Mouse (Mus musculus) CH12.LX (cell line): ENCODE data around the gene Tyk2. TPM values are rescaled to one million over a fixed set of nuclear protein-coding genes. Genes with fewer than 3 reads are reported as not detected.

Experiments used
- DNase-seq: peaks from one replicate; pipeline ENCODE4 v3.0.0-alpha.2; 2013; ENCODE audit errors: extremely low read depth
- H3K27ac ChIP-seq: 2 replicates; pipeline ENCODE4 v1.5.1; 2012; ENCODE audit warnings: low read depth, mild to moderate bottlenecking, control low read depth, moderate library complexity; ENCODE audit not compliant: insufficient read depth
- H3K27me3 ChIP-seq: replicated peaks from 2 replicates; pipeline ENCODE3; 2012; ENCODE audit warnings: inconsistent platforms
- H3K36me3 ChIP-seq, 2 experiments: replicated peaks in 1 of 2; 2 replicates each; pipeline versions ENCODE3 to v1.6.1; 2012; ENCODE audit warnings: inconsistent platforms in 1 of 2, low read length in 1 of 2, mild to moderate bottlenecking in 1 of 2, mixed read lengths in 1 of 2, moderate library complexity in 1 of 2; ENCODE audit not compliant: control insufficient read depth in 1 of 2, insufficient read depth in 1 of 2
- H3K4me1 ChIP-seq, 2 experiments: 2 replicates each; pipeline ENCODE4 v1.6.1; 2012; ENCODE audit warnings: inconsistent platforms in 1 of 2, moderate library complexity in 1 of 2; ENCODE audit not compliant: insufficient read depth in 2 of 2, control insufficient read depth in 1 of 2
- H3K4me2 ChIP-seq: 2 replicates; pipeline ENCODE4 v1.6.1; 2012; ENCODE audit warnings: low read depth, mild to moderate bottlenecking, control low read depth; ENCODE audit not compliant: poor library complexity, insufficient read depth, severe bottlenecking
- H3K4me3 ChIP-seq, 3 experiments: fragments of 150-350 bp in 1 of 3; sonication (generic) in 1 of 3; replicated peaks in 1 of 3; 2 replicates each; pipeline versions ENCODE3 to v1.5.1; 2011 to 2012; ENCODE audit warnings: low read depth in 2 of 3, low read length in 2 of 3, mild to moderate bottlenecking in 2 of 3, moderate library complexity in 2 of 3, control low read depth in 1 of 3, improper control_type of control experiment in 1 of 3, inconsistent platforms in 1 of 3, mixed read lengths in 1 of 3; ENCODE audit not compliant: poor library complexity in 1 of 3
- H3K79me2 ChIP-seq: replicated peaks from 2 replicates; pipeline ENCODE4 v1.6.1; 2012; ENCODE audit warnings: mild to moderate bottlenecking, moderate library complexity; ENCODE audit not compliant: control insufficient read depth, poor library complexity, insufficient read depth, severe bottlenecking; ENCODE audit errors: extremely low read depth
- H3K9ac ChIP-seq: 2 replicates; pipeline ENCODE4 v1.6.1; 2012; ENCODE audit warnings: low read depth, mild to moderate bottlenecking, control low read depth, moderate library complexity; ENCODE audit not compliant: insufficient read depth
- H3K9me3 ChIP-seq: replicated peaks from 2 replicates; pipeline ENCODE3; 2012; ENCODE audit warnings: low read length, inconsistent platforms, mixed read lengths
- CHD2 ChIP-seq: IDR thresholded peaks from 2 replicates; pipeline ENCODE4 v1.6.1; 2011; ENCODE audit warnings: low read length, improper control_type of control experiment
- E2F4 ChIP-seq: IDR thresholded peaks from 2 replicates; pipeline ENCODE4 v1.6.1; 2011; ENCODE audit warnings: low read depth, low read length, improper control_type of control experiment; ENCODE audit not compliant: insufficient replicate concordance
- ELF1 ChIP-seq: IDR thresholded peaks from 2 replicates; pipeline ENCODE4 v1.6.1; 2014; ENCODE audit warnings: low read depth, mild to moderate bottlenecking, inconsistent platforms, low read length, improper control_type of control experiment
- EP300 ChIP-seq: IDR thresholded peaks from 2 replicates; pipeline ENCODE4 v1.6.1; 2011; ENCODE audit warnings: low read length, improper control_type of control experiment
- ETS1 ChIP-seq: conservative IDR thresholded peaks from 2 replicates; pipeline ENCODE4 v1.6.1; 2012; ENCODE audit warnings: low read depth, mild to moderate bottlenecking, inconsistent platforms, low read length, improper control_type of control experiment, moderate library complexity
- GABPA ChIP-seq: IDR thresholded peaks from 2 replicates; pipeline ENCODE4 v1.6.1; 2012; ENCODE audit warnings: low read depth, low read length, improper control_type of control experiment, inconsistent platforms; ENCODE audit not compliant: insufficient replicate concordance
- IRF4 ChIP-seq: IDR thresholded peaks from 2 replicates; pipeline ENCODE4 v1.6.1; 2014; ENCODE audit warnings: low read depth, mild to moderate bottlenecking, inconsistent platforms, low read length, improper control_type of control experiment
- JUN ChIP-seq: IDR thresholded peaks from 2 replicates; pipeline ENCODE4 v1.6.1; 2011; ENCODE audit warnings: low read depth, mild to moderate bottlenecking, low read length, improper control_type of control experiment, moderate library complexity; ENCODE audit not compliant: insufficient read depth
- MAX ChIP-seq: IDR thresholded peaks from 2 replicates; pipeline ENCODE4 v1.6.1; 2011; ENCODE audit warnings: low read length, improper control_type of control experiment
- MEF2A ChIP-seq: IDR thresholded peaks from 2 replicates; pipeline ENCODE4 v1.6.1; 2014; ENCODE audit warnings: low read depth, mild to moderate bottlenecking, inconsistent platforms, low read length, improper control_type of control experiment, borderline replicate concordance
- MXI1 ChIP-seq: IDR thresholded peaks from 2 replicates; pipeline ENCODE4 v1.6.1; 2011; ENCODE audit warnings: mild to moderate bottlenecking, low read depth, low read length, improper control_type of control experiment
- MYC ChIP-seq: IDR thresholded peaks from 2 replicates; pipeline ENCODE4 v1.6.1; 2011; ENCODE audit warnings: low read depth, mild to moderate bottlenecking, improper control_type of control experiment, low read length
- NELFE ChIP-seq: IDR thresholded peaks from 2 replicates; pipeline ENCODE4 v1.6.1; 2011; ENCODE audit warnings: low read depth, low read length, improper control_type of control experiment
- NRF1 ChIP-seq: IDR thresholded peaks from 2 replicates; pipeline ENCODE4 v1.6.1; 2014; ENCODE audit warnings: low read depth, mild to moderate bottlenecking, inconsistent platforms, low read length, improper control_type of control experiment, moderate library complexity
- SIN3A ChIP-seq: IDR thresholded peaks from 2 replicates; pipeline ENCODE4 v1.6.1; 2012; ENCODE audit warnings: low read length, improper control_type of control experiment, inconsistent platforms
- SMC3 ChIP-seq: IDR thresholded peaks from 2 replicates; pipeline ENCODE4 v1.6.1; 2011; ENCODE audit warnings: low read depth, low read length, improper control_type of control experiment
- TBP ChIP-seq: conservative IDR thresholded peaks from 2 replicates; pipeline ENCODE4 v1.6.1; 2011; ENCODE audit warnings: low read depth, low read length, improper control_type of control experiment
- TCF12 ChIP-seq: IDR thresholded peaks from 2 replicates; pipeline ENCODE4 v1.6.1; 2014; ENCODE audit warnings: low read depth, mild to moderate bottlenecking, inconsistent platforms, low read length, improper control_type of control experiment
- UBTF ChIP-seq: IDR thresholded peaks from 2 replicates; pipeline ENCODE4 v1.6.1; 2012; ENCODE audit warnings: low read depth, mild to moderate bottlenecking, inconsistent platforms, low read length, improper control_type of control experiment, moderate library complexity
- USF1 ChIP-seq: IDR thresholded peaks from 2 replicates; pipeline ENCODE4 v1.6.1; 2014; ENCODE audit warnings: low read depth, mild to moderate bottlenecking, inconsistent platforms, low read length, improper control_type of control experiment
- USF2 ChIP-seq: conservative IDR thresholded peaks from 2 replicates; pipeline ENCODE4 v1.6.1; 2011; ENCODE audit warnings: low read depth, low read length, improper control_type of control experiment
- ZC3H11A ChIP-seq: IDR thresholded peaks from 2 replicates; pipeline ENCODE4 v1.6.1; 2012; ENCODE audit warnings: low read depth, mild to moderate bottlenecking, inconsistent platforms, low read length, improper control_type of control experiment
- ZKSCAN1 ChIP-seq: IDR thresholded peaks from 2 replicates; pipeline ENCODE4 v1.6.1; 2012; ENCODE audit warnings: low read depth, inconsistent platforms, low read length, improper control_type of control experiment, borderline replicate concordance
- ZMIZ1 ChIP-seq: IDR thresholded peaks from 2 replicates; pipeline ENCODE4 v1.6.1; 2012; ENCODE audit warnings: low read depth, mild to moderate bottlenecking, inconsistent platforms, low read length, improper control_type of control experiment
- ZNF384 ChIP-seq: IDR thresholded peaks from 2 replicates; pipeline ENCODE4 v1.6.1; 2012; ENCODE audit warnings: low read depth, low read length, improper control_type of control experiment, inconsistent platforms
- dilution Hi-C: fragments of 300-500 bp; cut with MboI; formaldehyde crosslinking; loops from 2 replicates; pipeline ENCODE4 v1.14.3; 2020; ENCODE audit warnings: low sequenced_read_pairs; ENCODE audit not compliant: extremely low pct_unique_long_range_greater_than_20kb, extremely low pct_ligation_motif_present
- in situ Hi-C: fragments of 300-500 bp; cut with MboI; formaldehyde crosslinking; loops from 3 replicates; pipeline ENCODE4 v1.14.3; 2019; ENCODE audit warnings: low sequenced_read_pairs, low pct_ligation_motif_present, low pct_unique_long_range_greater_than_20kb, mixed read lengths
- polyA plus RNA-seq: library from polyadenylated mRNA; unstranded; fragments of >175 nt; gene quantifications from 2 replicates; pipeline ENCODE4 v1.2.1, GENCODE M21; 2012; ENCODE audit warnings: low read depth; ENCODE audit not compliant: insufficient read length
- total RNA-seq, 2 experiments: library from RNA; depleted of rRNA; stranded (reverse); fragments of 300-350 nt in 1 of 2; fragments of >200 nt in 1 of 2; gene quantifications; 2 replicates each; pipeline ENCODE4 v1.2.3; 2012 to 2014

Tyk2 gene
- total and polyA plus RNA-seq, 3 experiments: 40.6 to 80.0 (median 49.6) TPM

- Histone ChIP-seq H3K27ac (no peak overlapping the region), H3K27me3 (no peaks in the 10 kb centered on the region), H3K9me3 (no peaks in the 10 kb centered on the region), H3K4me1 (0 out of 4 replicates have a peak, but pooled peaks cover 0 to 5% of the 10 kb centered on the region in 2 experiments), H3K79me2 (no peaks in the 10 kb centered on the region), H3K9ac (no peak overlapping the region), H3K4me3 (no peak overlapping the region), H3K4me2 (no peak overlapping the region), H3K36me3 (peaks cover 77 to 84% of the 10 kb centered on the region in 2 experiments)
- dilution Hi-C loops: no loop called here
- in situ Hi-C loops: no loop called here
- no peak for DNase-seq
- no peak for TF ChIP-seq USF2
- no peak for TF ChIP-seq USF1
- no peak for TF ChIP-seq ZKSCAN1
- no peak for TF ChIP-seq E2F4
- TF ChIP-seq NRF1: no peak
- no peak for TF ChIP-seq UBTF
- TF ChIP-seq MAX: no peak
- TF ChIP-seq MXI1: no peak
- TF ChIP-seq TCF12: no peak
These were observed 16.9 kb downstream of the Tyk2 start for GRCm38 (mm10) chr9:21114190-21114589.

GRCm38 (mm10) chr9:21113751-21114150, 17.3 kb downstream of the Tyk2 start:
- TF ChIP-seq ETS1: no peak
- no peak for TF ChIP-seq ZC3H11A
- no peak for TF ChIP-seq UBTF
- no peak for TF ChIP-seq JUN
- TF ChIP-seq ZKSCAN1: no peak
- TF ChIP-seq USF2: no peak
- TF ChIP-seq IRF4: no peak
- TF ChIP-seq MYC: no peak
- no peak for TF ChIP-seq TBP
- TF ChIP-seq GABPA: no peak
- no peak for TF ChIP-seq SMC3
- TF ChIP-seq EP300: no peak
- TF ChIP-seq MAX: no peak
- no peak for TF ChIP-seq MEF2A
- no peak for TF ChIP-seq ELF1
- TF ChIP-seq CHD2: no peak
- no peak for TF ChIP-seq SIN3A
- no peak for TF ChIP-seq ZNF384
- TF ChIP-seq NELFE: no peak
- TF ChIP-seq ZMIZ1: no peak
- no peak overlapping the region for H3K4me2 ChIP-seq
- no peaks in the 10 kb centered on the region for H3K27me3 ChIP-seq
- in situ Hi-C loops (no loop called here), dilution Hi-C loops (no loop called here)
- H3K27ac ChIP-seq: no peak overlapping the region
- no peak overlapping the region for H3K4me3 ChIP-seq
- H3K36me3 ChIP-seq: peaks cover 82 to 88% of the 10 kb centered on the region in 2 experiments
- no peaks in the 10 kb centered on the region for H3K9me3 ChIP-seq
- no peaks in the 10 kb centered on the region for H3K79me2 ChIP-seq
- no peak overlapping the region for H3K9ac ChIP-seq
- DNase-seq: no peak
- 0 out of 4 replicates have a peak, but pooled peaks cover 0 to 5% of the 10 kb centered on the region in 2 experiments for H3K4me1 ChIP-seq
